Mouse (Mus musculus) forebrain, embryonic 10.5 days (tissue): ENCODE data around the gene Tmem95. TPM values are rescaled to one million over a fixed set of nuclear protein-coding genes. Genes with fewer than 3 reads are reported as not detected.
A peak's percentile ranks its signal among the peaks of the same experiment; 100 is the strongest.

ENCODE experiments used
- DNase-seq: peaks from one replicate; pipeline ENCODE4 v3.0.0-alpha.2; 2017; ENCODE audit warnings: low spot score; ENCODE audit errors: extremely low spot score
- H3K27ac ChIP-seq: fragments of 300-500 bp; sonication (generic); 2 replicates; pipeline ENCODE4 v1.5.1; 2016; ENCODE audit warnings: mild to moderate bottlenecking
- H3K27me3 ChIP-seq: fragments of 300-500 bp; sonication (generic); 2 replicates; pipeline ENCODE4 v1.6.1; 2016; ENCODE audit warnings: mild to moderate bottlenecking; ENCODE audit not compliant: poor library complexity, severe bottlenecking
- H3K36me3 ChIP-seq: fragments of 300-500 bp; sonication (generic); replicated peaks from 2 replicates; pipeline ENCODE4 v1.6.1; 2016; ENCODE audit warnings: mild to moderate bottlenecking, moderate library complexity
- H3K4me1 ChIP-seq: fragments of 300-500 bp; sonication (generic); 2 replicates; pipeline ENCODE4 v1.6.1; 2016
- H3K4me3 ChIP-seq: fragments of 300-500 bp; sonication (generic); 2 replicates; pipeline ENCODE4 v1.5.1; 2016; ENCODE audit warnings: mild to moderate bottlenecking, moderate library complexity
- H3K9me3 ChIP-seq: fragments of 300-500 bp; sonication (generic); 2 replicates; pipeline ENCODE4 v1.6.1; 2016; ENCODE audit warnings: mild to moderate bottlenecking, moderate library complexity
- WGBS: fragments of 180-500 bp; shearing (Covaris S2); methylation state at CpG from one replicate; pipeline ENCODE4 v1.1.7; 2016; 5-methylcytosine and 5-hydroxymethylcytosine counted together
- polyA plus RNA-seq: library from polyadenylated mRNA; unstranded; fragments of >200 nt; fragmentation: Nextera tagmentation; extraction: Ambion mirVana; gene quantifications from 2 replicates; pipeline ENCODE4 v1.2.1, GENCODE M21; 2016

The Tmem95 gene
- polyA plus RNA-seq, 1 experiment from 2014 or later = not detected

DNA sequence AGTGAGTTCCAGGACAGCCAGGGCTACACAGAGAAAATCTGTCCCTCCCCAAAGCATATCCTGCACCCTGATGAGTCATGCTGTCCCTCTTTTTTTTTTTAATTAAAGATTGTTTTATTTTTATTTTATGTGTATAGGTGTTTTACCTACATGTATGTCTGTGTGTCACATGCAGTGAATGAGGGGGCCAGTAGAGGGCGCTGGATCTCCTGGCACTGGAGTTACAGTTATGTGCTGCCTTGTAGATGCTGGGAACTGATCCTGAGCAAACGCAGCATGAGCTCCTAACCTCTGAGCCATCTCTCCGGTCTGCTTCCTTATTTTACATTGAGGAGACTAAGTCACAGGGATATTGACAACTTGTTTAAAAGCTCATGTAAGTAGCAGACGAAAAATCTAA lies 5.2 kb upstream of the Tmem95 start:
- peaks cover 47% of the 10 kb centered on the region for H3K4me1 ChIP-seq
- WGBS = 61% methylated on average over 4 of the region's 4 CpGs
- DNase-seq = no peak
- peaks cover 34% of the 10 kb centered on the region for H3K27me3 ChIP-seq
- no peaks in the 10 kb centered on the region for H3K9me3 ChIP-seq
- no peak overlapping the region for H3K27ac ChIP-seq
- no peak overlapping the region for H3K4me3 ChIP-seq
- no peaks in the 10 kb centered on the region for H3K36me3 ChIP-seq

DNA sequence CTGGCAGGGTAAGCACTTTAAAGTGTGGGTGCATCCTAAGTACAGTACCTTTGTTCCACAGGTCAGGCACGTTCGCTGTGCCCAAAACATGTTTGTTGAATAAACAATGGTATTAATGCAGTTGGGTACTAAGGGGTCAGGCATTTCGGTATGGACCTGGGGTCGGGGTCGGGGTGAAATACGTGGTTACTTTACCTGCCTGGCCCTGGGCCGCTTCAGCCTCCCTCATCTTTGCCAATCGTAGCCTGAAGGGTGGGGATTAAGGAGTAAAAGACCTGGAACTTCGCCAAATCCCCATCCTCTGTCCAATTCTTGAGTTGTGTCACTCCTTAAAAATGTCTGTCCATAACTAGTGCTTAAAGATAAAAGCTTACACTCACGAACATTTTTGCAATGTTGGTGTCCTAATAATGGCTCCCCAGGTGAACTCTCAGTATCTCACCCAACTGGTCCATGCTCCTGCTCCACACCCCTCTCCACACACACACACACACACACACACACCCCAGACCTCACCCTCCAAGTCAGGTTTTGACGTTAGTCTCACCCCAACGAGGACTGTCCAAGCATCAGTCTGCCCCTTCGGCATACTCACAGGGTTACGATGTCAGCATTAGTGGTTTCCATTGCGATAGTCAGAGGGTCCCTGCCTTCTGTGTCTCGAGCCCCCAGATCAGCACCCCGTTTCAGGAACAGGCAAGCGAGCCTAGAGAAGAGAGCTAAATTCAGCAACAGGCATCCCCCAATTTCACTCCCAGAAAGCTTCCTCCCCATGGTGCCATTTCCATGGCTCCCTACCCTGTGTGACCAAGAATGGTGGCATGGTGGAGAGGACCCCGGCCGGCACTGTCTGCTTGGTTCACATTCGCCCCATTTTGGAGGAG lies 4.2 kb upstream of the Tmem95 start:
- no peak for DNase-seq
- peaks cover 34% of the 10 kb centered on the region for H3K27me3 ChIP-seq
- peaks cover 57% of the 10 kb centered on the region for H3K4me1 ChIP-seq
- H3K9me3 ChIP-seq = no peaks in the 10 kb centered on the region
- H3K27ac ChIP-seq = peak overlapping the region; percentile 84
- WGBS = 58% methylated on average over 21 of the region's 21 CpGs
- H3K4me3 ChIP-seq = peak overlapping the region; percentile 58
- no peaks in the 10 kb centered on the region for H3K36me3 ChIP-seq

DNA sequence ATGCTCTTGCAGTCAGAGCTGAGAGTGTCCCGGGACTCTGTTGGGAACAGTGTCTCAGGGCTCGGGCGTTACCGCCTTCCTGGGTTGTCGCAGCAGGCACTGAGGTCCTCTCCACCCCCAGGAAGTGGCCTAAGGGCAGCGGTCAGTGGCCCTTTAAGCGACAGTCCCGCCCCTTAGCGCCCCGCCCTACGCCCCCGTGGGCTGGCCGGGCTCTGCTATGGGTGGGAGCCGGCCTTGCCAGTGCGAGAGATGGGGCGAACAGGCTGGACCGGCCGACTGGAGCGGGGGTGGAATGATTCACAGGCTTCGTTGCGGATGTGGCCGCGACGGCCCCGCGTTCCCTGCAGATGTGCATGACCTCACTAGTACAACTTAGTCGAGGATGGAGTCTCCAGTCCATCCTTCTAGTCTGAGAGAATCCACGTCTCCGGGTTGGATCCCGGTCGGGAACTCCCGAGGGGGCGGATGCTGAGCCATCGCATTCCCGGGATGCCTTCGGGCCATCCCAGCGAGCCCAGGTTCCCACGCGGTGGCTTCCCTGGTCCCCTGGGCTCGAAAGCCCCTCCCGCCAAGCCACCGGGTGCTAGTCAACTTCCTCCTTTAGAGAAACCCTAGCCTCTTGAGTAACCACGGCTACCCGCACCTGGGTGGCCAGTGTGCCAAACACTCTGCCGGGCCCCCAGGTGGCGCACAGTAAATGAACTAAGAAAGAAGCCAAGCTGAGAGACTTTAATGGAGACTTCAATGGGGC lies 3.2 kb upstream of the Tmem95 start, which contains the start of gene Kctd11:
Gene Kctd11, minus strand, starts transcription at position 554 of the 751 bp plus-strand sequence.
- H3K4me3 ChIP-seq = peak within 1 kb of the TSS; percentile 58
- H3K9me3 ChIP-seq = no peaks in the 10 kb centered on the region
- peaks cover 34% of the 10 kb centered on the region for H3K27me3 ChIP-seq
- peak; percentile 85 for DNase-seq
- peak within 1 kb of the TSS; percentile 84 for H3K27ac ChIP-seq
- H3K4me1 ChIP-seq = peaks cover 67% of the 10 kb centered on the region
- H3K36me3 ChIP-seq = no peaks in the 10 kb centered on the region
- under 1% methylated on average over 46 of the region's 46 CpGs for WGBS

DNA sequence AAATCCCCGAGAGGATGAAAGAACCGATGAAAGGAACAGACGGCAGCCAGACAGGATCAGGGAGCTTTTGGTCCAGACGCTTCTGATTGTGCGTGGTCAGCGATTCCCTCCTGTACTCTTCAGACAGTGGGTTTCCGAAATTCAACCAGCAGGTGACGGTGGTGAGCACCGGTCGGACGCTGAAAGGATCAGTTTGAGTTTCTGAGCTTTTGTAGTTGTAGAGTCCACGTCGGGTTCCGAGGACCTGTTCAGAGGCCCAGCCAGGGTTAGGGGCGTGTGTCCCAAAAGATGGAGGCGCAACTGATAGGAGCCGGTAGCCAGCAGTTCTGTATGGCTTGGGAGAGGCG lies 2.7 kb upstream of the Tmem95 start:
- Histone ChIP-seq H3K9me3 (no peaks in the 10 kb centered on the region), H3K4me1 (peaks cover 69% of the 10 kb centered on the region), H3K36me3 (no peaks in the 10 kb centered on the region), H3K27me3 (peaks cover 33% of the 10 kb centered on the region), H3K4me3 (peak overlapping the region; percentile 58), H3K27ac (peak overlapping the region; percentile 84)
- DNase-seq = no peak
- under 1% methylated on average over 18 of the region's 18 CpGs for WGBS

DNA sequence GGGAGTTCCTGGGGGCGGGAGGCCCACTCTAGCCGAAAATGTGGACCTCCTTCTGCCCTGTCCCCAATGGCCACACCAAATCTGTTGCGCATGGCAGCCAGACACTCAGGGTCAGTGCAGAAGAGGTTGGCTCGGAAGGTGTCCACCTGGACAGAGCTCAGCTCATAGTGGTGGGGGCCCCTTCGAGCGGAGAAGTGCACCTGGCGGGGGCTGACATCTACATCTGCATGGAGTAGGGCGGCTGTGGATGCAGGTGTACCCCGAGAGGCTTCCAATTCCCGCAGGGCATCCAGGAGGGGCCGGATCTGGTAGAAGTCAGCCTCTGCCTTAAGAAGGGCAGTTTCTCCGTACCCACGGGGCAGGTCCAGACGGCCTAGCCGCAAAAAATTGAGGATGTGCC lies 1.9 kb upstream of the Tmem95 start:
- H3K4me1 ChIP-seq = peaks cover 66% of the 10 kb centered on the region
- H3K27me3 ChIP-seq = peaks cover 30% of the 10 kb centered on the region
- no peaks in the 10 kb centered on the region for H3K36me3 ChIP-seq
- H3K4me3 ChIP-seq = peak overlapping the region; percentile 58
- DNase-seq = no peak
- H3K9me3 ChIP-seq = no peaks in the 10 kb centered on the region
- WGBS = 61% methylated on average over 15 of the region's 15 CpGs
- peak overlapping the region; percentile 84 for H3K27ac ChIP-seq

DNA sequence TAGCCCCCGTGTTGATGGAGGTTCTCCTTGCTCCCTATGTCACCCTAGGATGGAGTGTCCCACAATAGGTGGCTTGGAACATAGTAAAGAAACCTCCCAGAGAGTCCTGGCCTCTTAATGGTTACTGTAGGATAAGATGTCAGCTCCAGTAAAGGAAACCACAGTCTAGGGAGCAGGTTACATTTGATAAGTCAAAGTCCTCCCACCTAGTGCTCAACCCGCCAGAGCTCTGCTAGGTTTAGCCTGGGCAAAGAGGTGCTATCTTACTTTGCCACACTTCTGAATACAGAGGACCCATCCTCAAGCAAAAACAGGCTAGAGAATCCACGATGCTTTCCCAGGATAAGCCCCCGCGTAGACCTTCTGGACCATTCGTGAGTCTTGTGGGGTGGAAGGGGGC lies 1.1 kb upstream of the Tmem95 start:
- H3K27me3 ChIP-seq = peaks cover 30% of the 10 kb centered on the region
- no peaks in the 10 kb centered on the region for H3K9me3 ChIP-seq
- H3K4me1 ChIP-seq = peaks cover 66% of the 10 kb centered on the region
- 91% methylated on average over 6 of the region's 6 CpGs for WGBS
- DNase-seq = no peak
- no peak overlapping the region for H3K27ac ChIP-seq
- peak overlapping the region; percentile 58; the same call in 1 of the 2 replicates for H3K4me3 ChIP-seq
- H3K36me3 ChIP-seq = no peaks in the 10 kb centered on the region

DNA sequence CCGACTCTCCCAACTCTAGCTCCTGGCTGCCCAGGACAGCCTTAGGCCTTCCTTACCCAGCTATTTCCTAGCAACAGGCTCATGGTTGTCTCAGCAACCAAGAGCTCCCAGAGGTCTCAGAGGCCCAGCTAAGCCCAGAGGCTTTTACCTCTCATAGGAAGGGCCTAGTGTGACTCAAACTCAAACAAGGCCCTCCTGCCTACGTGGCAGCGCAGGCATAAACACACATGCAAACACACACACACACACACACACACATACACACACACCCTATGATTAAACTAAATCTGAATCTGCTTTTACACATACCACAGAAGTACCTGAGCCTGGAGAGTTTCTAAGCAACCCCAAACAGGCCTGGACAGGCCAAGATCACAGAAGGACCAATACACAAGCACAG lies 581 bp upstream of the Tmem95 start:
- H3K27me3 ChIP-seq = peaks cover 30% of the 10 kb centered on the region
- H3K36me3 ChIP-seq = no peaks in the 10 kb centered on the region
- no peak overlapping the region for H3K4me3 ChIP-seq
- H3K9me3 ChIP-seq = no peaks in the 10 kb centered on the region
- 83% methylated on average over 3 of the region's 3 CpGs for WGBS
- peaks cover 66% of the 10 kb centered on the region for H3K4me1 ChIP-seq
- H3K27ac ChIP-seq = no peak overlapping the region
- no peak for DNase-seq

DNA sequence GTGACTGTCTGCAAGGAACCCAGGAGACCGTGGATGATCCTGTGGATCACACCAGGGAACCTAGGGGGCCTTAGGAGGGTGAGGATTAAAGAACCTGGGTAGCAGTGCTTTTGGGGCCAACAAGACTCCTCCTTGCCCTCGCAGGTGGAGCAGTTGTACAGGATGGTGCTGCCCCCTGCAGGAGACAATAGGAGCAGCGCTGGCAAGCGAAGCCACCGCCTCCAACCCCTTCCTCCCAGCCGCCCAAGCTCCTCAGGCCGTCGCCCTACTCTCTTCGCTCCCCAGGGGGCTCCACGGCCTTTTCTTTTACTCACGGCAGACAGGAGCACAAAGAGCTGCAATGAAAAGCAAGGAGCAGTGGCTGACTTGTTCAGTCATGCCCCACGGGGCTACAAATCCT lies 951 bp downstream of the Tmem95 start:
- WGBS = 1% methylated on average over 12 of the region's 12 CpGs
- DNase-seq = peak; percentile 85
- Histone ChIP-seq H3K9me3 (no peaks in the 10 kb centered on the region), H3K27me3 (peaks cover 21% of the 10 kb centered on the region), H3K36me3 (no peaks in the 10 kb centered on the region), H3K4me1 (peaks cover 60% of the 10 kb centered on the region), H3K4me3 (peak overlapping the region; percentile 42), H3K27ac (peak overlapping the region; percentile 75)

DNA sequence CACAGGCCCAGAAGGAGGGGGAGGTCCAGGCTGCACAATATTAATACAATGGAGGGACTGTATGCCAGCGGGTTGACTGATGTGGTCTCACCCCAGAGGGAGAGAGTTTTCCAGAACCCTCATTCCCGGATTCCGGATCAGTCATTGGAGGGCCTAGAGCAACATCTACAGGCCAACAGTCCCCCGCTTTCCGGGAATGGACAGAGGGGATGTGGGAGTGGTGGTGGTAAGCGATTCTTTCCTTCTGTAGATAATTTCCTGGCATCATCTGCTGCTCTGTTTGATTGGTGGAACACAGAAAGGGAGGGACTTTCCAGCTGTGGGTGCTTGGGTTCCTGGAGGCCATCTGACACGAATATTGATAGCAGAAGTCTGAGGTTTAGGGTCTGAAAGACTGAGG lies 1.6 kb downstream of the Tmem95 start:
- 71% methylated on average over 7 of the region's 7 CpGs for WGBS
- DNase-seq = no peak
- Histone ChIP-seq H3K4me3 (no peak overlapping the region), H3K4me1 (peaks cover 54% of the 10 kb centered on the region), H3K36me3 (no peaks in the 10 kb centered on the region), H3K27ac (0 out of 2 replicates have a peak overlapping the region, but pooled peaks have one; percentile 75), H3K27me3 (peaks cover 16% of the 10 kb centered on the region), H3K9me3 (no peaks in the 10 kb centered on the region)

DNA sequence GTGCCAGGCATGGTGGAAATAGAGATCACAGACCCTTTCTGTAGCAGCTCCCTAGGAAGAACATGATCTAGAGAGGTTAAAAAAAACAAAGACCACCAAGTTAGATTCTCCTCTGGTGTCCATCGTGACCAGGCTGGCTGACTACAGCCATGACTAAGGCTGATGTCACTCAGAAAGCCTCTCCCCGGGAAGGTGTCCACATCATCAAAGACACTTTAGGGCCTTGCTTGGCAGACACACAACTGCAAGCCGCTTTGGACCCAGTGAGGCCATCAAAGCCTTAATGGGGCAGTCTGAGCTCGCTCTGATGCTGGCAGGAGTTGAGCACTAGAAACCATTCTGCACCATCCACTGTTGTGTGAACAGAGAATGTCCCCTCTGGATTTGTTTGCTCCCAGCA lies 5.4 kb downstream of the Tmem95 start:
- Histone ChIP-seq H3K4me3 (no peak overlapping the region), H3K4me1 (peaks cover 16% of the 10 kb centered on the region), H3K9me3 (no peaks in the 10 kb centered on the region), H3K27ac (no peak overlapping the region), H3K27me3 (no peaks in the 10 kb centered on the region), H3K36me3 (no peaks in the 10 kb centered on the region)
- no peak for DNase-seq
- 88% methylated on average over 4 of the region's 4 CpGs for WGBS

DNA sequence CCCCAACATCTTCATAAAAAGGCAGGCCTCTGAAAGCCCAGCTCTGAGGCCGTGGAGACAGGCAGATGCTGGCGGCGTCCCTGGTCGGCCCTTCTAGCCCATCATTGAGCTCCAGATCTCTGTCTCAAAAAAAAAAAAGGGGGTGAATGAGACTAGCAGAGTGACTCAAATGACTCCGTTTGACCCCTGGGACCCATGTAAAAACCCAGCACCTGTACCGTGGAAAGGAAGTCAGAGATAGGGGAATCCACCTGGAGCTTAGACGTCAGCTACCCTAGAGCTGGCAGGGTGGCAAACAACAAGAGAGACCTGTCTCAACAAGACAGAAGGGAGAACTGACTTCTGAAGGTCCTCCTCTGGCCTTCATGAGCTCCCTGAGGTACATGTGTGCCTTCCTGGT lies 6.0 kb downstream of the Tmem95 start:
- Histone ChIP-seq H3K9me3 (no peaks in the 10 kb centered on the region), H3K4me3 (no peak overlapping the region), H3K27me3 (no peaks in the 10 kb centered on the region), H3K4me1 (peaks cover 10% of the 10 kb centered on the region), H3K36me3 (no peaks in the 10 kb centered on the region), H3K27ac (no peak overlapping the region)
- WGBS = 89% methylated on average over 7 of the region's 7 CpGs
- no peak for DNase-seq

DNA sequence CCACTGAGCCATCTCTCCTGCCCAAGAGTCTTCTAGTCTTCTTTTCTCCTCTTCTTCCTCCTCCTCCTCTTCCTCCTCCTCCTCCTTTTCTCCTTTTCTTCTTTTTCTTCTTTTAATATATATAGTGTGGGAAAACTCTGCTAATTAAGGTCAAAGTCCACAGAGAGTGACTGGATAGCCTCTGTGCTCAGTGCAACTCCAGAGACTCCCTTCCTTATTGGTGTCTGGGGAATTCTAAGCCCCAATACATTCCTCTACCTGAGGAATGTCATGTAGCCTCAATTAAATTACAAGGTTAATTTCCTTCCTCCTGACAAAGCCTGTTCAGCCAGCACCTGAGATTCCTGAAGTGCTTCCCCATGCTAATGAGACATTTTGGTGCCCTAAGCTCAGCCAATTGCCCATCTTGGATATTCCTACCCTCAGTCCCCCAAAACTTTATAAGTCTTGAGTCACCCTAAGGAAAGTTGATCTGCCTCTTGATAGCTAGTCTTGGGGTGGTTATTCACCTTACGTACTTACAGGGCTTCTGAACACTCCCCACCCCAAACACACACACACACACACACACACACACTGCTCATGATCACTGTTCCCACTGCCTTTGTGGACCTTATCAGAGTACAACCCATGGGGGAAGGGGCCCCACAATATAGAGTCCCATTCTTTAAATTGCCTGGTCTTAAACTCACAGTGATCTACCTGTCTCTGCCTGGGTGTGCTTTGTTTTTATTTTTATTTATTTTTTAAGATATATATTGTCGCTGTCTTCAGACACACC lies 7.3 kb downstream of the Tmem95 start:
- Histone ChIP-seq H3K4me1 (no peaks in the 10 kb centered on the region), H3K27me3 (no peaks in the 10 kb centered on the region), H3K27ac (no peak overlapping the region), H3K9me3 (no peaks in the 10 kb centered on the region), H3K36me3 (no peaks in the 10 kb centered on the region), H3K4me3 (no peak overlapping the region)
- no peak for DNase-seq
- WGBS = 87% methylated on average over 2 of the region's 2 CpGs
